Mouse (Mus musculus): ENCODE measurements around the gene Olfr1269.

- no peak for TF ChIP-seq POLR2A (IDR thresholded peaks at IDR 0.05; ENCODE audit: borderline replicate concordance, extremely low read depth, low read depth, low read length)
- no peak for TF ChIP-seq CTCF (IDR thresholded peaks at IDR 0.05; ENCODE audit: insufficient read depth, low read length)
Observed at GRCm38 (mm10) chr2:90142196-90142595, 21.0 kb upstream of the Olfr1269 start, which contains the start of gene Olfr32.
